Mouse (Mus musculus) testis, adult 2 months (tissue): ENCODE data around the gene Vmn1r124. TPM values are rescaled to one million over a fixed set of nuclear protein-coding genes. Genes with fewer than 3 reads are reported as not detected.
"Not testable (repeated sequence)": the region's sequence is repeated elsewhere in the genome, so short reads cannot be mapped to it uniquely, and the experiment has no call there.

Experiments used
- H3K27ac ChIP-seq: fragments of 200-500 bp; 2 replicates; pipeline ENCODE4 v1.5.1; 2012; ENCODE audit warnings: low read depth, low read length; ENCODE audit not compliant: control insufficient read depth, insufficient read depth
- H3K27me3 ChIP-seq: fragments of 200-500 bp; 2 replicates; pipeline ENCODE4 v1.6.1; 2012; ENCODE audit warnings: mild to moderate bottlenecking, low read length, moderate library complexity; ENCODE audit not compliant: control insufficient read depth, insufficient read depth
- H3K36me3 ChIP-seq: fragments of 200-500 bp; 2 replicates; pipeline ENCODE4 v1.6.1; 2012; ENCODE audit warnings: mild to moderate bottlenecking, low read length; ENCODE audit not compliant: control insufficient read depth, insufficient read depth
- H3K4me1 ChIP-seq: fragments of 200-500 bp; 2 replicates; pipeline ENCODE4 v1.6.1; 2012; ENCODE audit warnings: low read length; ENCODE audit not compliant: control insufficient read depth, insufficient read depth
- H3K4me3 ChIP-seq: fragments of 200-500 bp; 2 replicates; pipeline ENCODE4 v1.5.1; 2012; ENCODE audit warnings: low read depth, mild to moderate bottlenecking, low read length, moderate library complexity, mixed read lengths; ENCODE audit not compliant: control insufficient read depth
- polyA plus RNA-seq: library from polyadenylated mRNA; depleted of rRNA; stranded (reverse); fragments of >200 nt; gene quantifications from 2 replicates; pipeline ENCODE4 v1.2.3, GENCODE M21; 2012; rRNA removed

Vmn1r124 gene
- not detected in 2 replicates for polyA plus RNA-seq

GRCm38 (mm10) chr7:21260517-21260916 lies at the start of gene Vmn1r124:
Gene Vmn1r124 (minus strand): TSS chr7:21260617.
- H3K27me3 ChIP-seq, H3K36me3 ChIP-seq, H3K4me3 ChIP-seq, H3K27ac ChIP-seq, H3K4me1 ChIP-seq: not testable (repeated sequence)

GRCm38 (mm10) chr7:21301367-21301766 lies 41.0 kb upstream of the Vmn1r124 start, which contains the start of gene Vmn1r126:
Gene Vmn1r126 (minus strand): TSS chr7:21301467.
- H3K4me1 ChIP-seq, H3K27ac ChIP-seq, H3K4me3 ChIP-seq, H3K36me3 ChIP-seq, H3K27me3 ChIP-seq: not testable (repeated sequence)

GRCm38 (mm10) chr7:21271879-21272278 lies 11.5 kb upstream of the Vmn1r124 start, which contains the start of gene Vmn1r125:
Gene Vmn1r125 (plus strand): TSS chr7:21272179.
- H3K36me3 ChIP-seq, H3K4me1 ChIP-seq: not testable (repeated sequence)

More at GRCm38 (mm10) chr7:21271879-21272278, 11.5 kb upstream of the Vmn1r124 start, which contains the start of gene Vmn1r125:
- not testable (repeated sequence) for H3K4me3 ChIP-seq, H3K27ac ChIP-seq, H3K27me3 ChIP-seq

Other genes with a start within 250 kb of the Vmn1r124 start
- not detected in 2 replicates for gene Vmn1r119, start 248.2 kb downstream of the Vmn1r124 start, polyA plus RNA-seq
- not detected in 2 replicates for gene Vmn1r120, start 206.8 kb downstream of the Vmn1r124 start, polyA plus RNA-seq
- not detected in 2 replicates for gene Vmn1r121, start 162.1 kb downstream of the Vmn1r124 start, polyA plus RNA-seq
- gene Vmn1r122, start 126.5 kb downstream of the Vmn1r124 start, polyA plus RNA-seq, result not detected in 2 replicates
- gene Vmn1r123, start 98.4 kb downstream of the Vmn1r124 start, polyA plus RNA-seq, result not detected in 2 replicates
- not detected in 2 replicates for gene Gm5157, start 70.2 kb downstream of the Vmn1r124 start, polyA plus RNA-seq
- not detected in 2 replicates for gene Vmn1r125, start 11.6 kb upstream of the Vmn1r124 start, polyA plus RNA-seq
- not detected in 2 replicates for gene Vmn1r126, start 40.9 kb upstream of the Vmn1r124 start, polyA plus RNA-seq
- gene Vmn1r127, start 59.2 kb upstream of the Vmn1r124 start, polyA plus RNA-seq, result not detected in 2 replicates
- gene Vmn1r128, start 88.8 kb upstream of the Vmn1r124 start, polyA plus RNA-seq, result not detected in 2 replicates
- gene Vmn1r129, start 100.7 kb upstream of the Vmn1r124 start, polyA plus RNA-seq, result not detected in 2 replicates
- not detected in 2 replicates for gene Gm6882, start 172.1 kb upstream of the Vmn1r124 start, polyA plus RNA-seq